Mouse (Mus musculus): Measurements from ENCODE around the gene Tpk1. TPM values are rescaled to one million over a fixed set of nuclear protein-coding genes. Genes with fewer than 3 reads are reported as not detected.

The Tpk1 gene
- polyA plus RNA-seq, 1 experiment: 33.1 TPM

GRCm38 (mm10) chr6:43504609-43505230, 161.4 kb downstream of the Tpk1 start:
- H3K27me3 ChIP-seq (replicated peaks; ENCODE audit: control insufficient read depth, insufficient read depth, low read length): no peaks in the 10 kb centered on the region
- TF ChIP-seq CTCF (conservative IDR thresholded peaks at IDR 0.05; ENCODE audit: insufficient read depth, insufficient read length, low read depth, low read length): no peak
- no peak for TF ChIP-seq POLR2A (IDR thresholded peaks at IDR 0.05; ENCODE audit: low read depth, low read length)
- H3K27ac ChIP-seq (ENCODE audit: insufficient read depth, low read depth, low read length): no peak overlapping the region
- H3K4me1 ChIP-seq (ENCODE audit: control insufficient read depth, insufficient read depth, low read length): no peaks in the 10 kb centered on the region
- no peak for DNase-seq
- no peaks in the 10 kb centered on the region for H3K36me3 ChIP-seq (ENCODE audit: control insufficient read depth, insufficient read depth, low read length)
- WGBS: 66% methylated on average over 5 of the region's 5 CpGs
- no peak overlapping the region for H3K4me3 ChIP-seq (ENCODE audit: insufficient read depth, low read depth, low read length)

GRCm38 (mm10) chr6:43492367-43492766, 173.7 kb downstream of the Tpk1 start:
- H3K27me3 ChIP-seq (replicated peaks; ENCODE audit: control insufficient read depth, insufficient read depth, low read length): no peaks in the 10 kb centered on the region
- no peaks in the 10 kb centered on the region for H3K4me1 ChIP-seq (ENCODE audit: control insufficient read depth, insufficient read depth, low read length)
- no peak overlapping the region for H3K4me3 ChIP-seq (ENCODE audit: insufficient read depth, low read depth, low read length)
- TF ChIP-seq CTCF (conservative IDR thresholded peaks at IDR 0.05; ENCODE audit: insufficient read depth, insufficient read length, low read depth, low read length) (no peak), POLR2A (IDR thresholded peaks at IDR 0.05; ENCODE audit: low read depth, low read length) (no peak)
- H3K27ac ChIP-seq (ENCODE audit: insufficient read depth, low read depth, low read length): no peak overlapping the region
- no peaks in the 10 kb centered on the region for H3K36me3 ChIP-seq (ENCODE audit: control insufficient read depth, insufficient read depth, low read length)
- no peak for DNase-seq

- H3K27ac ChIP-seq (ENCODE audit: insufficient read depth, low read depth, low read length): no peak overlapping the region
- no peak for DNase-seq
- no peaks in the 10 kb centered on the region for H3K4me1 ChIP-seq (ENCODE audit: control insufficient read depth, insufficient read depth, low read length)
- H3K4me3 ChIP-seq (ENCODE audit: insufficient read depth, low read depth, low read length): no peak overlapping the region
- WGBS: 68% methylated on average over 2 of the region's 2 CpGs
- no peaks in the 10 kb centered on the region for H3K27me3 ChIP-seq (replicated peaks; ENCODE audit: control insufficient read depth, insufficient read depth, low read length)
- no peak for TF ChIP-seq POLR2A (IDR thresholded peaks at IDR 0.05; ENCODE audit: low read depth, low read length)
- no peak for TF ChIP-seq CTCF (conservative IDR thresholded peaks at IDR 0.05; ENCODE audit: insufficient read depth, insufficient read length, low read depth, low read length)
- H3K36me3 ChIP-seq (ENCODE audit: control insufficient read depth, insufficient read depth, low read length): no peaks in the 10 kb centered on the region
Measured at GRCm38 (mm10) chr6:43486691-43487090, 179.4 kb downstream of the Tpk1 start.

GRCm38 (mm10) chr6:43480687-43481086, 185.4 kb downstream of the Tpk1 start:
- Histone ChIP-seq H3K4me1 (ENCODE audit: control insufficient read depth, insufficient read depth, low read length) (no peaks in the 10 kb centered on the region), H3K27ac (ENCODE audit: insufficient read depth, low read depth, low read length) (no peak overlapping the region), H3K27me3 (replicated peaks; ENCODE audit: control insufficient read depth, insufficient read depth, low read length) (no peaks in the 10 kb centered on the region), H3K4me3 (ENCODE audit: insufficient read depth, low read depth, low read length) (no peak overlapping the region), H3K36me3 (ENCODE audit: control insufficient read depth, insufficient read depth, low read length) (no peaks in the 10 kb centered on the region)
- TF ChIP-seq POLR2A (IDR thresholded peaks at IDR 0.05; ENCODE audit: low read depth, low read length): no peak
- 38% methylated on average over 3 of the region's 3 CpGs for WGBS
- DNase-seq: no peak

GRCm38 (mm10) chr6:43478810-43479209, 187.3 kb downstream of the Tpk1 start:
- H3K27ac ChIP-seq (ENCODE audit: insufficient read depth, low read depth, low read length): no peak overlapping the region
- H3K4me1 ChIP-seq (ENCODE audit: control insufficient read depth, insufficient read depth, low read length): no peaks in the 10 kb centered on the region
- no peak for DNase-seq
- TF ChIP-seq POLR2A (IDR thresholded peaks at IDR 0.05; ENCODE audit: low read depth, low read length) (no peak), CTCF (conservative IDR thresholded peaks at IDR 0.05; ENCODE audit: insufficient read depth, insufficient read length, low read depth, low read length) (no peak)
- H3K36me3 ChIP-seq (ENCODE audit: control insufficient read depth, insufficient read depth, low read length): no peaks in the 10 kb centered on the region
- WGBS: 72% methylated on average over 7 of the region's 7 CpGs
- no peak overlapping the region for H3K4me3 ChIP-seq (ENCODE audit: insufficient read depth, low read depth, low read length)
- H3K27me3 ChIP-seq (replicated peaks; ENCODE audit: control insufficient read depth, insufficient read depth, low read length): no peaks in the 10 kb centered on the region

- H3K4me1 ChIP-seq (ENCODE audit: control insufficient read depth, insufficient read depth, low read length): no peaks in the 10 kb centered on the region
- DNase-seq: no peak
- TF ChIP-seq CTCF (conservative IDR thresholded peaks at IDR 0.05; ENCODE audit: insufficient read depth, insufficient read length, low read depth, low read length): no peak
- TF ChIP-seq POLR2A (IDR thresholded peaks at IDR 0.05; ENCODE audit: low read depth, low read length): no peak
- H3K36me3 ChIP-seq (ENCODE audit: control insufficient read depth, insufficient read depth, low read length): no peaks in the 10 kb centered on the region
- no peaks in the 10 kb centered on the region for H3K27me3 ChIP-seq (replicated peaks; ENCODE audit: control insufficient read depth, insufficient read depth, low read length)
- H3K27ac ChIP-seq (ENCODE audit: insufficient read depth, low read depth, low read length): no peak overlapping the region
- 94% methylated on average over 3 of the region's 3 CpGs for WGBS
- no peak overlapping the region for H3K4me3 ChIP-seq (ENCODE audit: insufficient read depth, low read depth, low read length)
Measured at GRCm38 (mm10) chr6:43476406-43476805, 189.7 kb downstream of the Tpk1 start.

GRCm38 (mm10) chr6:43475921-43476320, 190.2 kb downstream of the Tpk1 start:
- no peaks in the 10 kb centered on the region for H3K27me3 ChIP-seq (replicated peaks; ENCODE audit: control insufficient read depth, insufficient read depth, low read length)
- no peak overlapping the region for H3K4me3 ChIP-seq (ENCODE audit: insufficient read depth, low read depth, low read length)
- no peaks in the 10 kb centered on the region for H3K36me3 ChIP-seq (ENCODE audit: control insufficient read depth, insufficient read depth, low read length)
- no peaks in the 10 kb centered on the region for H3K4me1 ChIP-seq (ENCODE audit: control insufficient read depth, insufficient read depth, low read length)
- no peak for TF ChIP-seq CTCF (conservative IDR thresholded peaks at IDR 0.05; ENCODE audit: insufficient read depth, insufficient read length, low read depth, low read length)
- no peak for TF ChIP-seq POLR2A (IDR thresholded peaks at IDR 0.05; ENCODE audit: low read depth, low read length)
- H3K27ac ChIP-seq (ENCODE audit: insufficient read depth, low read depth, low read length): no peak overlapping the region
- DNase-seq: no peak
